10 mouse cellular contexts compared by ENCODE assay signal in the genomic region with DNA sequence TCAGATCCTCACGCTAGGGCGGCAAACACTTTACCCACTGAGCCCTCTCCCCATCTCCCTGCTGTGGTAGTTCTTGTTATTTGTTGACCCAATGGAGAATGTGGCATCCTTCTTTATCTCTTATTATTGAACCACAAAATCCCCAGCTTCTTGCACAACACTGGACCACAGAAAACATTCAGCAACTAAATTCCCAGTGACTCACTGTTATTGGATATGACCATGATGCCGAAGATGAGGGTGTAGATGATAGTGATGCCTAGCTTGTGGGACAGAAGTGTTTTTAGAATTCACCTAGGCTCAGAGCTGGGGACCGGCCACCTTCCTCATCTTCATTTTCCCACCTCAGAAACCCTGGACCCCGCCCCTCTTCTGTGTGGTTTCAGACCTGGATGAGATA. TPM values are rescaled to one million over a fixed set of nuclear protein-coding genes. Genes with fewer than 3 reads are reported as not detected.
"Had no signal": no experiment of that assay in that cellular context is flagged by ENCODE, and none has a peak within 500 bp of the region (broad histone marks: within the 10 kb centered on the region; RNA-seq: fewer than 3 reads in every experiment).

No protein-coding gene starts in this region.

- DNase-seq: kidney, postnatal 14 days; lung, embryonic 14.5 days; lung, postnatal 14 days; right cerebral cortex, postnatal 14 days; thymus, postnatal 36 days had no signal

- ATAC-seq: liver, embryonic 12.5 days; midbrain, embryonic 16.5 days had no signal

RNA-seq across cellular contexts. Expression of gene Slc36a3, which starts 16.6 kb away (rescaled TPM):
- total RNA-seq: layer of hippocampus, postnatal 25 days; left cerebral cortex, adult 2 months; left cerebral cortex, postnatal 14 days had no signal
